21 mouse cellular contexts compared by ENCODE assay signal in the genomic region with DNA sequence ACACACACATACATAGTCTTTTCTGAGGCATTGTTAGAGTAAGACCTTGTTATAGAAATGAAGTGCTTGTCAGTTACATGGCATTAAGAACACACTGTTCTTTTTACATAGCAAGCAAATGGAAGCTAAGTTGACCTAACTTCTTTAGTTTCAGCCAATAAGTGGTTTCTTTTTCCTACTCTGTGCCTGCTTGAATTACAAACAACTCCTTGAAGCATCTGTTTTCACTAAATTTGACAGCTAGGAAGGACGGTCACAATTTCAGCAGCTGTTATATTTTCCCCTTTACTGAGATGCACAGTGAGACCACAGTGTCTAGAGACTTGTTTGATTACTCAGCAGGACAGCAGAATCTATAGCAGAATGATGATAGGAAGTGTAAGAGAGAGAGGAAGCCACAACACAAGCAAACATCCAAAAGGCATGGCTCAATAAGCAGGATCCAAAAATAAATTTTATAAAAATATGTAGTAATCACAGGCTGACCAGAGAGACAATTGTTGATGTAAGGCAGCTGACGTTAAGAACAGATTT.
A peak's percentile ranks its signal among the peaks of the same experiment; 100 is the strongest.
DNase-seq lines count a peak whose midpoint lies in the region; ATAC-seq lines count a peak whose summit lies in the region.
"Had no signal": no experiment of that assay in that cellular context is flagged by ENCODE, and none has a peak within 500 bp of the region (broad histone marks: within the 10 kb centered on the region; RNA-seq: fewer than 3 reads in every experiment).

No protein-coding gene starts in this region.

- no peak overlapping the region for H3K4me3 ChIP-seq in kidney, embryonic 16.5 days (ENCODE audit: low read length)
- H3K4me3 ChIP-seq in hindbrain, embryonic 16.5 days (ENCODE audit: low read length) = no peak overlapping the region
- H3K4me3 ChIP-seq: erythroblast, embryonic 14.5 days; hindbrain, embryonic 12.5 days; limb, embryonic 12.5 days; liver, embryonic 13.5 days had no signal

- no peaks in the 10 kb centered on the region for H3K27me3 ChIP-seq in kidney, embryonic 16.5 days (ENCODE audit: insufficient read depth, low read length)
- H3K27me3 ChIP-seq in hindbrain, embryonic 16.5 days (replicated peaks; ENCODE audit: control insufficient read depth, insufficient read depth, low read length) = no peaks in the 10 kb centered on the region
- H3K27me3 ChIP-seq: hindbrain, embryonic 12.5 days; limb, embryonic 12.5 days; liver, embryonic 13.5 days had no signal

- peak; percentile 9 for DNase-seq in embryo, embryonic 10 days (ENCODE audit: low spot score)
- no peak for DNase-seq in embryo, embryonic 9.5 days (ENCODE audit: extremely low spot score)
- no peak for DNase-seq in kidney, postnatal 4 days
- DNase-seq in 416B (ENCODE audit: low read depth) = peak; percentile 34
- DNase-seq in hindlimb bud, embryonic 11.5 days (ENCODE audit: extremely low spot score, low read depth, low spot score) = peak; percentile 16
- DNase-seq in thymus, postnatal 14 days = no peak
- DNase-seq: adrenal gland, postnatal 10 days; cerebellum, adult 9-11 months; gastrocnemius, postnatal 36 days; kidney, postnatal 25 days; liver, embryonic 13.5 days; lung, postnatal 10 days; right cerebral cortex, postnatal 25 days had no signal

- WGBS in kidney, embryonic 16.5 days = 36% methylated on average over 2 of the region's 2 CpGs
- 57% methylated on average over 2 of the region's 2 CpGs for WGBS in hindbrain, embryonic 16.5 days

- H3K4me1 ChIP-seq in kidney, embryonic 16.5 days (ENCODE audit: insufficient read depth, low read length) = no peaks in the 10 kb centered on the region
- no peaks in the 10 kb centered on the region for H3K4me1 ChIP-seq in hindbrain, embryonic 16.5 days (ENCODE audit: control insufficient read depth, insufficient read depth, low read depth, low read length)
- H3K4me1 ChIP-seq: hindbrain, embryonic 12.5 days; limb, embryonic 12.5 days; liver, embryonic 13.5 days had no signal

- H3K27ac ChIP-seq in kidney, embryonic 16.5 days (ENCODE audit: low read length) = no peak overlapping the region
- H3K27ac ChIP-seq in hindbrain, embryonic 16.5 days (ENCODE audit: low read depth, low read length) = no peak overlapping the region
- H3K27ac ChIP-seq: hindbrain, embryonic 12.5 days; limb, embryonic 12.5 days; liver, embryonic 13.5 days had no signal

- ATAC-seq in kidney, embryonic 16.5 days (ENCODE audit: low FRiP score, low TSS enrichment) = peak; percentile 69; the same call in 1 of the 2 replicates
- ATAC-seq in hindbrain, embryonic 16.5 days = no peak
- ATAC-seq: activated CD4-positive, CD25-positive, alpha-beta regulatory T cell, adult 4 months; forebrain, embryonic 14.5 days had no signal

- no peaks in the 10 kb centered on the region for H3K9me3 ChIP-seq in kidney, embryonic 16.5 days (ENCODE audit: low read length)
- no peaks in the 10 kb centered on the region for H3K9me3 ChIP-seq in hindbrain, embryonic 16.5 days (ENCODE audit: control insufficient read depth, low read length)
- H3K9me3 ChIP-seq: G1E; hindbrain, embryonic 12.5 days; limb, embryonic 12.5 days; liver, embryonic 13.5 days had no signal

- no peaks in the 10 kb centered on the region for H3K36me3 ChIP-seq in kidney, embryonic 16.5 days (ENCODE audit: insufficient read depth, low read length)
- no peaks in the 10 kb centered on the region for H3K36me3 ChIP-seq in hindbrain, embryonic 16.5 days (ENCODE audit: control insufficient read depth, insufficient read depth, low read length)
- H3K36me3 ChIP-seq: G1E; hindbrain, embryonic 12.5 days; limb, embryonic 12.5 days; liver, embryonic 13.5 days had no signal

- no peak overlapping the region for H3K9ac ChIP-seq in kidney, embryonic 16.5 days (replicated peaks; ENCODE audit: low read length)
- no peak overlapping the region for H3K9ac ChIP-seq in hindbrain, embryonic 16.5 days (ENCODE audit: low read depth, low read length)
- H3K9ac ChIP-seq: hindbrain, embryonic 12.5 days; limb, embryonic 12.5 days; liver, embryonic 13.5 days had no signal

- H3K4me2 ChIP-seq in kidney, embryonic 16.5 days (replicated peaks; ENCODE audit: low read depth, low read length) = no peak overlapping the region
- H3K4me2 ChIP-seq in hindbrain, embryonic 16.5 days (ENCODE audit: low read length) = no peak overlapping the region
- H3K4me2 ChIP-seq: hindbrain, embryonic 12.5 days; limb, embryonic 12.5 days; liver, embryonic 13.5 days had no signal

Comparison
In these comparisons a context has a peak if more than half of its experiments do, and no peak if none do; other contexts are left out.
1. DNase-seq: peak in embryo, embryonic 10 days (single experiment), 416B (single experiment) and hindlimb bud, embryonic 11.5 days (single experiment); none in embryo, embryonic 9.5 days (single experiment), kidney, postnatal 4 days (0 of 2) and thymus, postnatal 14 days (single experiment).